Mouse (Mus musculus): Measurements from ENCODE around the gene Neurod2.

Neurod2 gene

DNA sequence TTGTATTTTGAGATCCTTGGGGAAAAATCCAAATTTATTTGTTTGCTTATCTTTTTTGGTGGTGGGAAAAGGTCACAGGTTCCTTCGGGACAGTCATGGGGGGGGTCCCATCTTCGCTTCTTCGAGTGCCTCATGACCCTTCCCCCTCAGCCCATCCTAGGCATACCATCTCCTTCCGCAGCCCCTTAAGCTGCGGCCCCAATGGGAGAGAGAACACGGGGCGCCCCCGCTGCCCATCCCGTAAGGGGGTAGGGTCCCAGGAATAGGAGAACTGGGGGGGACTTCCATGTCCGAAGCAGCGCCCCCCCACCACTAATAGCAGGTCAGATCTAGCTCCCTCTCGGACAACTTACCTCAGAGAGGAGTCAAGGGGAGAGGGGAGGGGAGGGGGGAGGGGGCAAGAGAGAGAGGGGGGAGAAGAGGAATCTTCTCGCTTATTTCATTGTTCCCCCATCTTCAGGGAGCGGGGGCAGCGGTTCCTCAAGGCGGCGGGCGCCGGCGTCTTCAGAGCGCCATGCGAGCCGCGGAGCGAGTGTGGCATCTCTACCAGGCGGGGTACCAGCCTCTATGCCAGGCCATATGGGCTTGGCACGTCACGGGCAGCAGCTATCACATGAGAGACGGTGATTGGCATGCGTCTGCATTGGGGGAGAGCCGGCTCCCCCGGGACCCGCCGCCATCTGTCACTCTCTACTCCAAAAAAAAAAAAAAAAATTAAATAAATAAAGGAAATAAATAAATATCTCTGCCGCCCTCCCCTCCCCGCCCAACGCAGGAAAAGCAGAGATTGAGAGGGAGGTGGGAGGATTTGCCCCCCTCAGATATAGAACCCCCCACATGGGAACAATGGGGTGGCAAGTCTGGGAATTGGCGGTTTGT lies at the start of gene Neurod2:
Gene Neurod2 (minus strand): TSS at position 568 of the 879 bp plus-strand sequence.
- no peak for DNase-seq (ENCODE audit: low spot score in 2 of 2)

DNA sequence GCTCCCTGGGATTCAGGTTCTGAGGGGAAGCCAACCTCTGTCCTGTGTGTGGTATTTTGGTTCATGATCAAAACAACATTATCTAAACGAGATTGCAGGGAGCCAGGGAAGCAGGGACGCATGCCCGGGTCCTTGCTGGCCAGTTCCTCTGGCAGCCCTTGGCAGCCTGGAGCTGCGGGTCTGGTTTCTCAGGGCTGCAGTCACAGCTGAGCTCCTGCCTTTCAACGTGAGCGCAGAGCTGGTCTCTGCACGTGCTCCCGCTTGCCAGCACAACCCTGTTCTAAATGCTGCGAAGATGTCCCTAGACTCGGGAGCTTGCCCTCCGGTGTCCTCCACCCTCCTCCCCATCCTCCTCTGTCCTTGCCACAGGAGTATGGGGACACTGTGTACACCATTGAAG lies 48.3 kb upstream of the Neurod2 start:
- DNase-seq (ENCODE audit: low spot score in 2 of 2) = no peak

DNA sequence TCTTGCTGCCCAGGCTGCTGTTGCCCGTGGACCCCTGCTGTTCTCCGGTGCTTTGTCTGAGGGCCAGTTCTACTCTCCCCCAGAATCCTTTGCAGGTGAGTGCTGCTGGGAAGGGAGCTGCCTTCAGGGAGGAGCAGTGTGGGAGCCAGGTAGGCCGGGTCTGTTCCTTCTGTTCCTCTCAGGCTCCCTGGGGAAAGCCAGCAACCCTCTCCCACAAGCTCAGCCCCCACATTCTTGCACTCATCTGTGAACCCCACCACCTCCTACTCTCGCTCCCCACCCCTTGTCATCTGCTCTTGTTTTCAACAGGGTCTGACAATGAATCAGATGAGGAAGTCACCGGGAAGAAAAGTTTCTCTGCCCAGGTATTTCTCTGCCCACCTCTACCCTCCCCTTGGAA lies 47.3 kb upstream of the Neurod2 start:
- DNase-seq (ENCODE audit: low spot score in 2 of 2) = no peak

DNA sequence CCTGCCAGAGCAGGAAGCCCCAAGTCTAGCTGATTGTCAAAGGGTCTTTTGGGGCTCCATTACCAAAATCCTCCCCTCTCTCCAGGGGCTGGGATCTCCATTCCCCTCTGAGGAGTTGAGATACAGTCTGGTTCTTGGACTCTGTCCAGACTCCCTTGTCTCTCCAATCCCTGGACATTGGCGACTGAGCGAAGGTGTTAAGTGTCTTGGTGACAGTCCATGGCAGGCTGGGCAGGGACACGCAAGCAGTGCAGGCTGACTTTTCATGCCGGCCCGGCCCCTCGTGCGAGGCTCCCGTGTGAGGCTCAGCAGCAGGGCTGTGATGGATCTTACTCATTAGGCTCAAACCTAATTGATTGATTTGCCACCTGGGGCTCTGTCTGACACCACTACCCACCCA lies 44.8 kb upstream of the Neurod2 start:
- no peak for DNase-seq (ENCODE audit: low spot score in 2 of 2)

DNA sequence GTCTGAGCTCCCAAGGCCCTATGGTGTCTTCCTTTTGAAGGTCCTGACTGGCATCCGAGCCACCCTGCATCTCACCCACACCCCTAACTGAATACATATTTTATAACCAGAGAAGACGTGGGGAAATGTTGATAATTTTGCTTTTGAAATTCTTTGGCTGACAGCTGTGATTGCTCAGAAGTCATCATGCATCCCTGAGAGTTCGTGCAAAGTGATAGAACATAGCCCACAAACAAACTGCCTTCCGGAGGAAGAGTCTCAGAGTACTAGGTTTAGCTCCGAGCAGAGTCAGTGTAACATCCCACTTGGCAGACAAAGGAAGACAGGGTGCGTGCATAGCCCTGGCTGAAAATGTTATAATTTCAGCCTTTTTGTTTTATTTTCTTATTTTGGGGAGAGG lies 43.8 kb upstream of the Neurod2 start:
- no peak for DNase-seq (ENCODE audit: low spot score in 2 of 2)

- peak; percentile 61 to 86 for DNase-seq (ENCODE audit: low spot score in 2 of 2)
Measured at GRCm38 (mm10) chr11:98372406-98372805, 43.0 kb upstream of the Neurod2 start.

DNA sequence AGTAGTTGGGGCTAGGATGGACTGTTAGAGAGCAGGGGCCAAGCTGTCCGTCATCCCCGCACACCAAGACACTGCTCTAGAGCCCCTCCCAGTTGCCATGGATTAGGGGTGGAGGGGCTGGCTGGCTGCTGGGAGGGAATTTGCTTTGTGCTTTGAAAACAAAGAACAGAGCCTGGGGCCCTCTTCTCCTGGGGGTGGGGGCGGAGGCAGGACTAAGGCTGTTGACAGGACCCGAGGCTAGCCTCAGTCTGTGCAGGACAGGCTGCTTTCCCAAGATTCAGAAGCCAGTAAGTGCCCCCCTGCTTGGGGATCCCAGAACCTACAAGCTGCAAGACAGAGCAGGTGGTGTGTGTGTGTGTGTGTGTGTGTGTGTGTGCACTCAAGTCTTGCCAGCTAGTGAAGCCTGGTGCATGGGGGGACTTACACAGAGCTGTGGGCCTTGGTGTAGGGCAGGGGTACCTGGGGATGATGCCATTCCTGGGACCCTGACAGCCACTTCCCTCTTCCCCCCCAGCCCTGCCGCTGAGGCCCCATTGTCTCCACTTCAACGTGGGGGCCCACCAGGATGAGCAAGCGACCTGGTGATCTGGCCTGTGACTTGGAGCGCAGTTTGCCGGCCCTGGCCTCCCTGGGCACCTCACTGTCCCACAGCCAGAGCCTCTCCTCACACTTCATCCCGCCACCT lies 42.2 kb upstream of the Neurod2 start:
- no peak for DNase-seq (ENCODE audit: low spot score in 2 of 2)

GRCm38 (mm10) chr11:98370588-98370987 lies 41.1 kb upstream of the Neurod2 start:
- DNase-seq (ENCODE audit: low spot score in 2 of 2) = no peak

- DNase-seq (ENCODE audit: low spot score in 2 of 2) = no peak
Measured at GRCm38 (mm10) chr11:98369337-98369736, 39.9 kb upstream of the Neurod2 start.

DNA sequence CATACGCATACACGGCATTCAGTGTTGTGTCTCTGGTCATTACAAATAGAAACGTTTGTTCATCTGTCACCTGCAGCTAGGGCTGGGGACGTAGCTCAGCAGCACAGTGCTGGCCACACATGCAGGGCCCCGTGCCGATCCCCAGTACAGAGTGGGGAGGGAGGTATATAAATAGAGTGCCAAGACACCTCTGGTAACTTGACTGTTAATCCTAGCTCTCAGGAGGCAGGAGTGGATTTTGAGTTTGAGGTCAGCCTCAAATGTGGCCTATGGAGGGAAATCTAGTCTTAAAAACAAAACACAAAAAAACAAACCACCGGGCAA lies 38.4 kb upstream of the Neurod2 start:
- DNase-seq (ENCODE audit: low spot score in 2 of 2) = no peak

DNA sequence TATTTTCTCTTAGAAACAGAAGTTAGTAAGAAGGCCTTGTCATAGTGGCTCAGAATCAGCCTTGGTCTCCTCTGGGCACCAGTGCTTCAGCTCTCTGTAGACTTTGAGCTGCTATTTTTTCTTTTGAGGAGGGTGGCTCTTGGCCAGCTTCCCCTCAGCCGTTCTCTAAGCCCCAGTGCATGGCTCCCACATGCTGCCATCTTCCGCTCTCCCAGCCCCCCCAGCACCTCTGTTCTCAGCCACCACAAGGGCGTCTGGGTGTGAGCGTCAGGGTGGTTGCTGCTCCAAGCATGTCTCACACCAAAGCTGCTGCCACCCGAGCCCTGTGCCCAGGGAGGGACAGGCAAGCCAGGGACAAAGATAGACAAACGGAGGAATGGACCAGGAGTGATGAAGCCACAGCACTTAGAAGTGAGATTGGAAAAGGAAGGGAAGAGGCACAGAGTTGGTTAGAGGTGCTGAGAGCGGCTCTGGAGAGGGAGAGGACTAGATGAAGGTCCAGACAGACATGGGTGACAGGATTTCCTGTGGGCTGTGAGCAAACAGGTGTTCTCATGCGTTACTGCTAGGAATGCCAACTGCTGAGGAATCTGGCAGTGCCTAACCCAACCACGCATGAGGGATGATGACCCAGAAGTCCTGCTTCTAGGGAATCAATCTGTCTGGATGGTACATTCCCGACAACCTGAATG lies 37.9 kb upstream of the Neurod2 start:
- no peak for DNase-seq (ENCODE audit: low spot score in 2 of 2)

DNA sequence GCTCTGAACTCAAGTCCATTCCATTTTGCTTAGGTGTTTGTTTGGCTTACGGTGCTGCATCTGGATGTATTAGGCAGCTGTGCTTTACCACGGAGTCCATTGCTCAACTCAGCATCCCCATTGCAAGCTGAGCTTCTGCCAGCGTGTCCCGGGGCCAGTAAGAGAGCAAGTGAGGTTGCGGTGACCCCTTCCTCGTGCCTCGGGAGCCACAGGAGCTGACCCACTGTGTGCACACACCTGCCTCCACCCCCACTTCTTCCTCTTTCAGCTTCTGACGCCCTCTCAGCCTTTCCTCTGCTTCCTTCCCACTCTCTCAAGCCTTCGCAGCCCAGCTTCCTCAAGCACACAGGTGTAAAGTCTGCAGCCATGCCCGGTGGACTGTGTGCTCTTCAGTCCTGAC lies 36.8 kb upstream of the Neurod2 start:
- DNase-seq (ENCODE audit: low spot score in 2 of 2) = no peak

DNA sequence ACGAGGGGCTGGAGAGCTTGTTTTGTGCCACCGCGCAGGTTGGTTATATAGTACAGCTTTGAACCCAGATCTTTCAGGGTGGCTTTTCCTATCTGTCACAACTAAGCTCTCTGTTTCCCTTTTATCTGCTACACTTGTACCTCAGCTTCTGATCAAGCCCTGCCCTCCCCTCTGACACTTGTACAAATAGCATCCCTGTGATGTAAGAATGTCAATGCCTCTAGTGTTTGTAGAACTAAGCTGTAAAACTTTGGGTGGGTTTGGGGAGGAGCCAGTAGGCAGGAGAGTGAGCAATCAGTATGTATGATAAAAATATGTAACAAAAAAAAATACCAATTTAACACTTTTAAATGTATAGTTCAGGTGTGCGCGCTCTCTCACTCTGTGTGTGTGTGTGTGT lies 35.0 kb upstream of the Neurod2 start:
- no peak for DNase-seq (ENCODE audit: low spot score in 2 of 2)

DNA sequence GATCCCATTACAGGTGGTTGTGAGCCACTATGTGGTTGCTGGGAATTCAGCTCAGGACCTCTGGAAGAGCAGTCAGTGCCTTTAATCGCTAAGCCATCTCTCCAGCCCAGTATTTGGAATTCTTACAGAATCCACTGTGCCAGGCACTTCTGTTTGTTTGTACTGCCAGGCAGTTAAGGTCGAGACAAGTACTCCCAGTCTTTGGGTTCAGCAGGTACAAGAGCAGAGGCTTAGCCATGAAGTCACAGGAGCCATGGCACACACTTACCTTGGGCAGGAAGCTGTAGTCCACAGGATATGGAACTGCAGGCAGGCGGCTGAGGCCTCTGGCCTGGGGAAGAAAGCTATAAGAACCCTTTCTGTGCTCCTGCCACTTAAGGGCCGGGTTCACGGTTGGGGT lies 34.4 kb upstream of the Neurod2 start:
- no peak for DNase-seq (ENCODE audit: low spot score in 2 of 2)

DNA sequence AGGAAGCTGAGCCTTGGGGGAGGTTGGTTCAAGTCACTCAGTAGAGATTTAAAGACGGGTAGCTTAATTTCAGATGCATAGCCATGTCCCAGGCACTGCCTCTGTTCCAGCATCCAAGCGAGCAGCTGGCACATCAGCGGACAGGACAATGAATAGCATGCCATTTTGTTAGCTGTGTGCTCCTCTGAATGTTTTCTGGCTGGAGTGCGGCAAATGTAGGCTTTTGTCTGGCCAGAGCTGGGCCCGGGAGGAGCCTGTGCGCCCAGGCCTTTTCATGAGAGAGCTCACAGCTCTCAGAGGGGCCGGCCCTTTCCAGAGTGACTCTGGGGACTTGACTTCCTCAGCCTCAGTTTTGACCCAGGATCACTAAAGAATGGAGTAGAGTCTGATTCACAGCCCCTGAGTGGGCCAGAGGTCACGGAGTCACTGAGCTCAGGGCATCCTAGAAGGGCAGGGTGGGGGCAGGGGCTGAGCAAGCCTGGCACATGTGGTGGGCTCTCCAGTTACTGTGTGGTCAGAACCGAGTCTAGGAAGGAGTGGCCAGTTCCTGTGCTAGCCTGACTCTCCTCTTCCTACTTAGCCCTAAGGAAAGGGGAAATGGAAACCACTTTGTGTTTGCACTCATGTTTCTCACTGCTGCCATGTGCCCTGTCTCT lies 31.5 kb upstream of the Neurod2 start:
- no peak for DNase-seq (ENCODE audit: low spot score in 2 of 2)

DNA sequence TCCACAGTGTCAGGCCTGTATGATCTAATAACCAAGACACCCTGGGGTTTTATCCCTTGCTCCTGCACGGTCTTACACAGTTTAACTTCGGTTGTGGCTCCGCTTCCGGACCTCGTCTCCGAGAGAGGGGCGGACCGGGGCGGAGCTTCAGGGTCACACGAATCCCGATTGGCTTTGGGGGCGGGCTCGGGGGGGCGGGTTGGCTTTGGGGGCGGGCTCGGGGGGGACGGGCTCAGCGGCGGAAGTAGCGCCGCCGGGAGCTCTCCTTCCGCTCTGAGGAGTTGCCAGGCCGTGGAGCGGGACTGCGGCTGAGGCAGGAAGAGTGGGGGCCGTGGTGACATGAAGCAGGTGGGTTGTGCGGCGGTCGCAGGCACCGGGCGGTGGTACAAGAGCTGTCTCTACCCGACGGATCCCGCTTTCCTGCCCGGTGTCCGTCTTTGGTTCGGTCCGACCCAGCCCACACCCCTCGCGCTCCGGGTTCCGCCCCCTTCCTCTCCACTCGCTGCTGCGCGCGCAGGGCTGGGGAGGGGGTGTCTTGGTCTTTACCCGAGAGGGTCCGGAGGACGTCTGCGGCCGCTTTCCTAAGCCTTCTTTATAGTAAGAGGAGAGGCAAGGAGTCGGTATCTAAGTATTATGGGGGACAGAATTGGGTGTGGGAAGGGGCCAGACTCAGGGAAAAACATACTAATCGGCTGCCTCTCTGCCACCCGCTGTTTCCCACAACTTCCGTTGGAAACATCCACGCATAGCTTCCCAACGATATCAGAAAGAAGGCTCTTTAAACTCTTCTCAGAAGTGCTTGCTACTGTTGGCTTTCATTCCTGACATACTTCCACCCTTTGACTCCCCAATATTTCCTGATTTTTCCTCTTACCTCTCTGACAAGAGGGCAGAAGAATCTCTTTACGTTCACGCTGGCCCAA lies 29.0 kb upstream of the Neurod2 start, which contains the start of gene Stard3:
Gene Stard3 (plus strand): TSS at position 208 of the 923 bp plus-strand sequence.
- peak; percentile 91 to 94 for DNase-seq (ENCODE audit: low spot score in 2 of 2)

DNA sequence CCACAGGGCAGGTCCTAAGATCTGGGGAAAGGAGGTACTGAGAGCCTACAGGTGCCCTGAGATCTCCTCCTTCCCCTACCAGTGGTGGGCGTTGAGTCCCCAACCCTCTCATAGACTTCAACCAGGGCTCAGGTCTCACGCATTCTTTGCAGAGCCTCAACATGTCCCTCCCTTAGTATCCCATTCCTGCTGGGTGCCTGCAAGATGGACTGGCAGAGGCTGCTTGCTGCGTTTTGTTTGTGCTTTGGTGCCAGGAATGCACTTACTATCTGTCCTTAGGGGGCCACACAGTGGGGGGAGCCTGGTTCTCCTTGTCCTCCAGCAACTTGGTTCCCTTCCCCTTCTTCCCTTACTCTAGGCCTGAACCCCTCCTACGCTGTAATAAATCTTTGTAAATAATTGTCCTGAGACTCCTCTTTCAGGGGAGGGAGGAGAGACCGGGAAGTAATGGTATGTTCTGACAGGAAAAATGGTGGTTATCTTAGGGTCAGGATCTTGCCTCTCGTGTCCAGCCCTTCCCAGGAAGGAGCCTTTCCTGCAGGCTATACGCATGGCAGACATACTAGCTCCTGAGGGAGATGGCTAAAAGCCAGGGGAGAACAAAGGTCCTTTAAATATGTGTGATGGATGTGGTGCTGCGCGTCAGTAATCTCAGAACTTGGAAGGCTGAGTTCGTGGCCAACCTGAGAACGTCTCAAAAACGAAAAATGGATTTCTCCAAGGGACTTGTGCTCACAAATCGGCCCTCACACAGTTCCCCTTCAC lies 28.1 kb upstream of the Neurod2 start:
- DNase-seq (ENCODE audit: low spot score in 2 of 2) = no peak

- no peak for DNase-seq (ENCODE audit: low spot score in 2 of 2)
Measured at GRCm38 (mm10) chr11:98356625-98357394, 27.4 kb upstream of the Neurod2 start.

GRCm38 (mm10) chr11:98355732-98356299 lies 26.4 kb upstream of the Neurod2 start:
- peak in 1 of 2 experiments; percentile 47 for DNase-seq (ENCODE audit: low spot score in 2 of 2)

All from spleen, postnatal 4 days (tissue).